Mouse (Mus musculus): ENCODE data around the gene Cd93.

DNA sequence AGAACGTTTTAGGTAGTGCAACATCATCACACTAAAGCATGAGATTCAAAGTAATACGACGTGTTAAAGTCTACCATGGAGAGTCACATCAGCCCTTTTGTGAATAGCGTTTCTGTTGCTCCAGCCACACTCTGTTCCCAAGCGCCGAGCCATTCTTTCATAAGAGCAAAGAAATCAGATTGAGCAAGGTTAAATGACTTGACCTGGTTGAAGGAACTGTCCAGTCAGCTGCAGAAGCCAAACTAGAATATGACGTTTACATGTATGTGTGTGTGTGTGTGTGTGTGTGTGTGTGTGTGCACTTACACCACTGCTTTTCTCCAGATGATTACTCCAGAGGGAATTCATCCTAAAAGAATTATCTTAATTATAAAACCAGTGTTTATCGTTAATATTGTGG is 37.0 kb upstream of the Cd93 start:
- TF ChIP-seq CTCF (IDR thresholded peaks at IDR 0.05; ENCODE audit: extremely low read depth, insufficient read depth, insufficient read length, insufficient replicate concordance) (no peak), POLR2A (IDR thresholded peaks at IDR 0.05; ENCODE audit: low read depth, low read length) (no peak)
